Mouse (Mus musculus) hindbrain, embryonic 12.5 days (tissue): ENCODE results near the gene Cnot10. TPM values are rescaled to one million over a fixed set of nuclear protein-coding genes. Genes with fewer than 3 reads are reported as not detected.
A peak's percentile ranks its signal among the peaks of the same experiment; 100 is the strongest.

ENCODE experiments used
- ATAC-seq: fragments of 200-750 bp; cut with Nextera tagmentation; 2 replicates; pipeline ENCODE4 v1.8.0; 2017; ENCODE audit warnings: moderate TSS enrichment; ENCODE audit not compliant: low FRiP score
- H3K27ac ChIP-seq: fragments of 300-500 bp; sonication (generic); 2 replicates; pipeline ENCODE4 v1.5.1; 2016; ENCODE audit warnings: mild to moderate bottlenecking
- H3K27me3 ChIP-seq: fragments of 300-500 bp; sonication (generic); 2 replicates; pipeline ENCODE4 v1.6.1; 2016; ENCODE audit warnings: mild to moderate bottlenecking
- H3K36me3 ChIP-seq: fragments of 300-500 bp; sonication (generic); 2 replicates; pipeline ENCODE4 v1.6.1; 2016; ENCODE audit warnings: mild to moderate bottlenecking
- H3K4me1 ChIP-seq: fragments of 300-500 bp; sonication (generic); 2 replicates; pipeline ENCODE4 v1.6.1; 2016
- H3K4me2 ChIP-seq: fragments of 300-500 bp; sonication (generic); replicated peaks from 2 replicates; pipeline ENCODE4 v1.6.1; 2016; ENCODE audit warnings: mild to moderate bottlenecking
- H3K4me3 ChIP-seq: fragments of 300-500 bp; sonication (generic); 2 replicates; pipeline ENCODE4 v1.5.1; 2016; ENCODE audit warnings: mild to moderate bottlenecking
- H3K9ac ChIP-seq: fragments of 300-500 bp; sonication (generic); 2 replicates; pipeline ENCODE4 v1.6.1; 2016; ENCODE audit warnings: mild to moderate bottlenecking, moderate library complexity
- H3K9me3 ChIP-seq: fragments of 300-500 bp; sonication (generic); replicated peaks from 2 replicates; pipeline ENCODE4 v1.6.1; 2016; ENCODE audit warnings: mild to moderate bottlenecking
- WGBS: fragments of 180-500 bp; shearing (Covaris S2); methylation state at CpG from one replicate; pipeline ENCODE4 v1.1.7; 2016; 5-methylcytosine and 5-hydroxymethylcytosine counted together
- polyA plus RNA-seq: library from polyadenylated mRNA; unstranded; fragments of >200 nt; fragmentation: Nextera tagmentation; extraction: Ambion mirVana; gene quantifications from 2 replicates; pipeline ENCODE4 v1.2.1, GENCODE M21; 2016

Gene Cnot10
- polyA plus RNA-seq, 1 experiment from 2014 or later: 67.2 TPM

GRCm38 (mm10) chr9:114612566-114612965, 27.4 kb downstream of the Cnot10 start:
- ATAC-seq: no peak
- Histone ChIP-seq H3K36me3 (peaks cover 74% of the 10 kb centered on the region), H3K27me3 (no peaks in the 10 kb centered on the region), H3K27ac (no peak overlapping the region), H3K4me2 (no peak overlapping the region), H3K9me3 (no peaks in the 10 kb centered on the region), H3K4me1 (no peaks in the 10 kb centered on the region), H3K4me3 (no peak overlapping the region), H3K9ac (no peak overlapping the region)
- 93% methylated on average over 4 of the region's 4 CpGs for WGBS

GRCm38 (mm10) chr9:114610266-114610665, 29.7 kb downstream of the Cnot10 start:
- Histone ChIP-seq H3K4me2 (no peak overlapping the region), H3K4me1 (no peaks in the 10 kb centered on the region), H3K27me3 (no peaks in the 10 kb centered on the region), H3K4me3 (no peak overlapping the region), H3K36me3 (peaks cover 77% of the 10 kb centered on the region), H3K27ac (no peak overlapping the region), H3K9me3 (no peaks in the 10 kb centered on the region), H3K9ac (no peak overlapping the region)
- whole genome bisulfite sequencing: 98% methylated on average over 3 of the region's 3 CpGs
- ATAC-seq: no peak

GRCm38 (mm10) chr9:114603876-114604540, 36.0 kb downstream of the Cnot10 start:
- Histone ChIP-seq H3K27ac (no peak overlapping the region), H3K4me2 (no peak overlapping the region), H3K9ac (no peak overlapping the region), H3K4me3 (no peak overlapping the region), H3K27me3 (no peaks in the 10 kb centered on the region), H3K4me1 (no peaks in the 10 kb centered on the region), H3K36me3 (peaks cover 49% of the 10 kb centered on the region), H3K9me3 (no peaks in the 10 kb centered on the region)
- WGBS: 56% methylated on average over 12 of the region's 12 CpGs
- ATAC-seq: no peak

GRCm38 (mm10) chr9:114601096-114601495, 38.9 kb downstream of the Cnot10 start:
- Histone ChIP-seq H3K4me3 (no peak overlapping the region), H3K27me3 (no peaks in the 10 kb centered on the region), H3K9me3 (no peaks in the 10 kb centered on the region), H3K4me2 (no peak overlapping the region), H3K27ac (no peak overlapping the region), H3K9ac (no peak overlapping the region), H3K36me3 (peaks cover 50% of the 10 kb centered on the region), H3K4me1 (no peaks in the 10 kb centered on the region)
- 63% methylated on average over 1 of the region's 1 CpGs for WGBS
- ATAC-seq: no peak

GRCm38 (mm10) chr9:114585017-114585345, 55.0 kb downstream of the Cnot10 start:
- Histone ChIP-seq H3K4me3 (no peak overlapping the region), H3K9me3 (no peaks in the 10 kb centered on the region), H3K27ac (no peak overlapping the region), H3K4me2 (no peak overlapping the region), H3K4me1 (peaks cover 10% of the 10 kb centered on the region), H3K9ac (no peak overlapping the region), H3K36me3 (peaks cover 35% of the 10 kb centered on the region), H3K27me3 (no peaks in the 10 kb centered on the region)
- no peak; the same call in 1 of the 2 replicates for ATAC-seq
- 37% methylated on average over 5 of the region's 5 CpGs for WGBS

GRCm38 (mm10) chr9:114584183-114585016, 55.6 kb downstream of the Cnot10 start:
- peak overlapping the region; percentile 40; the same call in 1 of the 2 replicates for H3K27ac ChIP-seq
- H3K27me3 ChIP-seq: no peaks in the 10 kb centered on the region
- H3K9ac ChIP-seq: 0 out of 2 replicates have a peak overlapping the region, but pooled peaks have one; percentile 23
- H3K36me3 ChIP-seq: peaks cover 29% of the 10 kb centered on the region
- H3K4me1 ChIP-seq: peaks cover 10% of the 10 kb centered on the region
- WGBS: 2% methylated on average over 31 of the region's 31 CpGs
- peak; percentile 89 for ATAC-seq
- peak overlapping the region; percentile 22 for H3K4me3 ChIP-seq
- H3K4me2 ChIP-seq: peak overlapping the region; percentile 52
- no peaks in the 10 kb centered on the region for H3K9me3 ChIP-seq

- H3K27me3 ChIP-seq: no peaks in the 10 kb centered on the region
- H3K4me1 ChIP-seq: peaks cover 10% of the 10 kb centered on the region
- 0 out of 2 replicates have a peak overlapping the region, but pooled peaks have one; percentile 23 for H3K9ac ChIP-seq
- peak; percentile 76 for ATAC-seq
- H3K9me3 ChIP-seq: no peaks in the 10 kb centered on the region
- H3K4me3 ChIP-seq: peak overlapping the region; percentile 22
- peak overlapping the region; percentile 40 for H3K27ac ChIP-seq
- H3K36me3 ChIP-seq: peaks cover 23% of the 10 kb centered on the region
- peak overlapping the region; percentile 52 for H3K4me2 ChIP-seq
- WGBS: 1% methylated on average over 23 of the region's 23 CpGs
These were observed 56.2 kb downstream of the Cnot10 start for GRCm38 (mm10) chr9:114583812-114584182.

GRCm38 (mm10) chr9:114578646-114579045, 61.3 kb downstream of the Cnot10 start:
- H3K9ac ChIP-seq: no peak overlapping the region
- H3K36me3 ChIP-seq: no peaks in the 10 kb centered on the region
- 71% methylated on average over 11 of the region's 11 CpGs for WGBS
- no peak overlapping the region for H3K4me3 ChIP-seq
- no peak overlapping the region for H3K4me2 ChIP-seq
- no peaks in the 10 kb centered on the region for H3K9me3 ChIP-seq
- H3K27ac ChIP-seq: no peak overlapping the region
- no peak for ATAC-seq
- H3K27me3 ChIP-seq: no peaks in the 10 kb centered on the region
- no peaks in the 10 kb centered on the region for H3K4me1 ChIP-seq

- 96% methylated on average over 1 of the region's 1 CpGs for WGBS
- no peaks in the 10 kb centered on the region for H3K4me1 ChIP-seq
- no peaks in the 10 kb centered on the region for H3K9me3 ChIP-seq
- H3K4me2 ChIP-seq: no peak overlapping the region
- H3K9ac ChIP-seq: no peak overlapping the region
- no peak overlapping the region for H3K4me3 ChIP-seq
- ATAC-seq: no peak
- no peaks in the 10 kb centered on the region for H3K36me3 ChIP-seq
- no peaks in the 10 kb centered on the region for H3K27me3 ChIP-seq
- no peak overlapping the region for H3K27ac ChIP-seq
These were observed 64.0 kb downstream of the Cnot10 start for GRCm38 (mm10) chr9:114576001-114576400.

- no peak overlapping the region for H3K4me2 ChIP-seq
- no peak overlapping the region for H3K9ac ChIP-seq
- no peak for ATAC-seq
- no peaks in the 10 kb centered on the region for H3K27me3 ChIP-seq
- no peak overlapping the region for H3K4me3 ChIP-seq
- no peaks in the 10 kb centered on the region for H3K4me1 ChIP-seq
- H3K9me3 ChIP-seq: no peaks in the 10 kb centered on the region
- WGBS: 66% methylated on average over 5 of the region's 5 CpGs
- no peak overlapping the region for H3K27ac ChIP-seq
- H3K36me3 ChIP-seq: no peaks in the 10 kb centered on the region
These were observed 66.5 kb downstream of the Cnot10 start for GRCm38 (mm10) chr9:114573528-114573927.

GRCm38 (mm10) chr9:114568682-114569474, 71.1 kb downstream of the Cnot10 start:
- Histone ChIP-seq H3K9me3 (no peaks in the 10 kb centered on the region), H3K4me3 (no peak overlapping the region), H3K9ac (no peak overlapping the region), H3K4me1 (peaks cover 5% of the 10 kb centered on the region; the same call in 1 of the 2 replicates), H3K27ac (no peak overlapping the region), H3K4me2 (no peak overlapping the region), H3K36me3 (no peaks in the 10 kb centered on the region), H3K27me3 (no peaks in the 10 kb centered on the region)
- WGBS: 83% methylated on average over 5 of the region's 5 CpGs
- ATAC-seq: no peak

- peaks cover 8% of the 10 kb centered on the region; the same call in 1 of the 2 replicates for H3K27me3 ChIP-seq
- no peak for ATAC-seq
- peak overlapping the region; percentile 82 for H3K9ac ChIP-seq
- H3K36me3 ChIP-seq: no peaks in the 10 kb centered on the region
- WGBS: under 1% methylated on average over 10 of the region's 10 CpGs
- peak overlapping the region; percentile 76 for H3K4me2 ChIP-seq
- peak overlapping the region; percentile 91; the same call in 1 of the 2 replicates for H3K27ac ChIP-seq
- H3K4me1 ChIP-seq: peaks cover 32% of the 10 kb centered on the region
- H3K4me3 ChIP-seq: peak overlapping the region; percentile 72
- H3K9me3 ChIP-seq: no peaks in the 10 kb centered on the region
These were observed 75.3 kb downstream of the Cnot10 start for GRCm38 (mm10) chr9:114564667-114565066.
